ENCODE assay signal across 8 mouse cellular contexts in the genomic region with DNA sequence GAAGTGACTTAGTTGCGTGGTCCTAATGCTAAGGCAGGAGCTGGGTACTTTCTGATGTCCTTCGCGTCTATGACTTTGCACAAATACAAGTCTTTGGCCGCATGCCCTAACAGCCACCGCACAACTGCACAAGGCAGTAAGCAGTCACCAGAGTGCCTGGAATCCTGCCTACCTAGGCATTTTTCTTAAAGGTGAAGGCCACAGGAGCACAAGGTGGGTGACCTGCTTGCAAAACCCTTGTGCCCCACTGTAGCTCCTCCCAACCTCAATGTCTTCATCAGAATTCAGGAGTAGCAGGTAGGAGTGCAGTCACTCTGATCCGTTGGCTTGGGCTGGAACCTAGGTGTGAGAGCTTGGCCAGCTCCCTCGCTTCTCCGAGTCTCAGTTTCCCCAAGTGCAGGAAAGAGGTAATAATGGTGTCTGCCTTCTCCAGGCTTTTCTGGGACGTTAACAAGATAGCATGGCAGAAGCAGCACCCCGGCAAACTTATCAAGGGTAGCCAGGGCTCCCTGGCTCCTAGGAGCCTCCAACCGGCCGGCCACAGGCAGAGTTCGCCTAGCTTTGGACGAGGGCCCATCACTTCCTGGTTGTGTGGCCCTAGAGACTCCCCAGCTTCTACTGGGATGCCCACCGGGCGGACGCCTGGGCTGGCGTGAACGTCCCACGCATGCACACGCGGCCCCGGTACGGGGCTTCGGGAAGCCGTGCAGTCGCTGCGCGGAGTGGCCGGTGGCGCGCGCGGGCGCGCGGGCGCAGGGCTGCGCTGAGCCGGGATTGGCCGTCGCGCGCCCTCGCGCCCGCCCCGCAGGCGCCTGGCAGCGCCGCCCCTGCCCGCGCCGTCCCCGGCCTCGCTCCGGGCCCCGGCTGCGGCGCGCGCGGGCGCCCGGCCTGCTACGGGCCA. TPM values are rescaled to one million over a fixed set of nuclear protein-coding genes. Genes with fewer than 3 reads are reported as not detected.
DNase-seq lines count a peak whose midpoint lies in the region; ATAC-seq and TF ChIP-seq lines count a peak whose summit lies in the region.

No protein-coding gene starts in this region.

- peak overlapping the region; percentile 91 for H3K4me3 ChIP-seq in hindbrain, embryonic 14.5 days (replicated peaks; ENCODE audit: low read length)
- H3K4me3 ChIP-seq in spleen, adult 2 months (ENCODE audit: extremely low read depth, insufficient read depth, insufficient read length): peak overlapping the region; percentile 86

- H3K9me3 ChIP-seq in hindbrain, embryonic 14.5 days (ENCODE audit: control insufficient read depth, low read length): no peaks in the 10 kb centered on the region

- ATAC-seq in hindbrain, embryonic 14.5 days (ENCODE audit: low FRiP score): peak; percentile 90

- 7% methylated on average over 42 of the region's 66 CpGs for WGBS in hindbrain, embryonic 14.5 days
- 9% methylated on average over 53 of the region's 66 CpGs for WGBS in spleen, adult 2 months

- H3K9ac ChIP-seq in hindbrain, embryonic 14.5 days: peak overlapping the region; percentile 92

- peak; percentile 73 for TF ChIP-seq POLR2A in spleen, adult 2 months (IDR thresholded peaks at IDR 0.05; ENCODE audit: low read depth, low read length)

- peaks cover 27% of the 10 kb centered on the region for H3K4me1 ChIP-seq in hindbrain, embryonic 14.5 days (replicated peaks; ENCODE audit: control insufficient read depth, insufficient read depth, low read length)
- H3K4me1 ChIP-seq in spleen, adult 2 months (ENCODE audit: control insufficient read depth, insufficient read depth, insufficient read length): peaks cover 11% of the 10 kb centered on the region

- peak overlapping the region; percentile 84 for H3K27ac ChIP-seq in hindbrain, embryonic 14.5 days
- peak overlapping the region; percentile 79 for H3K27ac ChIP-seq in spleen, adult 2 months (ENCODE audit: insufficient read depth, low read length)

- peak; percentile 69 for DNase-seq in layer of hippocampus, adult 11-12 months (ENCODE audit: low spot score)
- DNase-seq in layer of hippocampus, adult 9-10 months (ENCODE audit: low spot score): no peak
- DNase-seq in cerebellum, adult 9-10 months: peak; percentile 64
- DNase-seq in frontal cortex, postnatal 36 days (ENCODE audit: low spot score in 2 of 2): peak; percentile 67 to 78
- DNase-seq in hindbrain, embryonic 14.5 days (ENCODE audit: low spot score): peak; percentile 84
- peak; percentile 77 to 84 for DNase-seq in left cerebral cortex, postnatal 36 days (ENCODE audit: low spot score in 2 of 2)
- DNase-seq in mesoderm, embryonic 11.5 days (ENCODE audit: low read depth, low spot score): peak; percentile 78
- DNase-seq in spleen, adult 2 months (ENCODE audit: low read depth in 1 of 2, low spot score in 2 of 2): peak in 1 of 2 experiments; percentile 72

- H3K27me3 ChIP-seq in hindbrain, embryonic 14.5 days (ENCODE audit: control insufficient read depth, insufficient read depth, low read length): no peaks in the 10 kb centered on the region
- no peaks in the 10 kb centered on the region for H3K27me3 ChIP-seq in spleen, adult 2 months (ENCODE audit: control insufficient read depth, insufficient read depth, low read length)

- peak overlapping the region; percentile 94 for H3K4me2 ChIP-seq in hindbrain, embryonic 14.5 days (replicated peaks)

- intact Hi-C loops in left cerebral cortex, postnatal 36 days (cut with DNase I): loop anchor here (5.0 kb wide), 1 partner anchor 37 kb away; a partner anchor contains a TSS

- peaks cover 28% of the 10 kb centered on the region for H3K36me3 ChIP-seq in hindbrain, embryonic 14.5 days (replicated peaks; ENCODE audit: control insufficient read depth, insufficient read depth)
- H3K36me3 ChIP-seq in spleen, adult 2 months (ENCODE audit: control insufficient read depth, insufficient read depth, low read length): peaks cover 18% of the 10 kb centered on the region

- TF ChIP-seq CTCF in spleen, adult 2 months (IDR thresholded peaks at IDR 0.05; ENCODE audit: extremely low read depth, insufficient read depth, insufficient read length, insufficient replicate concordance): no peak

RNA-seq across cellular contexts. Expression of a gene that starts 5.2 kb away (rescaled TPM):
- 23.1 and 23.2 TPM in 2 replicates for polyA plus RNA-seq in hindbrain, embryonic 14.5 days (2014; fragmentation: Nextera tagmentation; extraction: Ambion mirVana)
- 10 to 100 TPM; 55.1 to 67.8 TPM for total RNA-seq in left cerebral cortex, postnatal 36 days (2021)
- 18.4 and 22.8 TPM in 2 replicates for polyA plus RNA-seq in spleen, adult 2 months (2012; rRNA removed)

RNA-seq across cellular contexts. Expression of a gene that starts 19.1 kb away (rescaled TPM):
- polyA plus RNA-seq in hindbrain, embryonic 14.5 days (2014; fragmentation: Nextera tagmentation; extraction: Ambion mirVana): 87.6 and 89.3 TPM in 2 replicates
- 100 to 1,000 TPM; 152 to 175 TPM for total RNA-seq in left cerebral cortex, postnatal 36 days (2021)
- 12.2 and 14.4 TPM in 2 replicates for polyA plus RNA-seq in spleen, adult 2 months (2012; rRNA removed)

RNA-seq across cellular contexts. Expression of a gene that starts 33.3 kb away (rescaled TPM):
- 28.5 and 29.7 TPM in 2 replicates for polyA plus RNA-seq in hindbrain, embryonic 14.5 days (2014; fragmentation: Nextera tagmentation; extraction: Ambion mirVana)
- 10 to 100 TPM; 18.8 to 20.5 TPM for total RNA-seq in left cerebral cortex, postnatal 36 days (2021)
- 39.4 and 42.7 TPM in 2 replicates for polyA plus RNA-seq in spleen, adult 2 months (2012; rRNA removed)

RNA-seq across cellular contexts. Expression of a gene that starts 38.0 kb away (rescaled TPM):
- 8.5 and 9.0 TPM in 2 replicates for polyA plus RNA-seq in hindbrain, embryonic 14.5 days (2014; fragmentation: Nextera tagmentation; extraction: Ambion mirVana)
- 10 to 100 TPM; 22.7 to 28.0 TPM for total RNA-seq in left cerebral cortex, postnatal 36 days (2021)
- polyA plus RNA-seq in spleen, adult 2 months (2012; rRNA removed): 1.5 and 1.7 TPM in 2 replicates
